Mouse (Mus musculus) olfactory bulb, adult 2 months (tissue): ENCODE results near the gene Nisch. TPM values are rescaled to one million over a fixed set of nuclear protein-coding genes. Genes with fewer than 3 reads are reported as not detected.

Experiments
- H3K27ac ChIP-seq: fragments of 200-500 bp; 2 replicates; pipeline ENCODE4 v1.5.1; 2012; ENCODE audit warnings: low read depth, low read length; ENCODE audit not compliant: insufficient read depth
- H3K4me1 ChIP-seq: fragments of 200-500 bp; 2 replicates; pipeline ENCODE4 v1.6.1; 2012; ENCODE audit warnings: low read length; ENCODE audit not compliant: control insufficient read depth, insufficient read depth
- H3K4me3 ChIP-seq: fragments of 200-500 bp; 2 replicates; pipeline ENCODE4 v1.5.1; 2012; ENCODE audit warnings: mild to moderate bottlenecking, low read depth, low read length, moderate library complexity; ENCODE audit not compliant: insufficient read depth
- CTCF ChIP-seq: fragments of 200-500 bp; IDR thresholded peaks from 2 replicates; pipeline ENCODE4 v1.5.1; 2012; ENCODE audit warnings: low read depth, mild to moderate bottlenecking, low read length, moderate library complexity; ENCODE audit not compliant: insufficient read depth
- POLR2A ChIP-seq: fragments of 200-500 bp; IDR thresholded peaks from 2 replicates; pipeline ENCODE4 v1.6.1; 2012; ENCODE audit warnings: mild to moderate bottlenecking, low read depth, low read length, moderate library complexity; ENCODE audit not compliant: insufficient read depth
- WGBS: fragments of 180-500 bp; shearing (Covaris S2); methylation state at CpG from one replicate; pipeline ENCODE4 v1.1.7; 2018; 5-methylcytosine and 5-hydroxymethylcytosine counted together
- polyA plus RNA-seq: library from polyadenylated mRNA; stranded (reverse); fragments of >200 nt; gene quantifications from 2 replicates; pipeline ENCODE4 v1.2.4, GENCODE M21; 2012; ENCODE audit warnings: low replicate concordance; ENCODE audit not compliant: missing spikeins, insufficient read depth, insufficient read length

Nisch gene
- polyA plus RNA-seq, 1 experiment = 606 TPM

- Histone ChIP-seq H3K4me3 (no peak overlapping the region), H3K27ac (no peak overlapping the region), H3K4me1 (no peaks in the 10 kb centered on the region)
- TF ChIP-seq CTCF = no peak
- TF ChIP-seq POLR2A = no peak
- WGBS = 78% methylated on average over 1 of the region's 1 CpGs
Measured at GRCm38 (mm10) chr14:31245946-31246345, 29.2 kb upstream of the Nisch start.

GRCm38 (mm10) chr14:31244777-31245176 lies 28.0 kb upstream of the Nisch start:
- no peaks in the 10 kb centered on the region for H3K4me1 ChIP-seq
- H3K4me3 ChIP-seq = no peak overlapping the region
- WGBS = 80% methylated on average over 1 of the region's 1 CpGs
- no peak overlapping the region for H3K27ac ChIP-seq
- no peak for TF ChIP-seq CTCF
- TF ChIP-seq POLR2A = no peak

- Histone ChIP-seq H3K27ac (no peak overlapping the region), H3K4me3 (no peak overlapping the region), H3K4me1 (no peaks in the 10 kb centered on the region)
- TF ChIP-seq CTCF = no peak
- no peak for TF ChIP-seq POLR2A
- 71% methylated on average over 3 of the region's 3 CpGs for WGBS
Measured at GRCm38 (mm10) chr14:31240528-31240927, 23.8 kb upstream of the Nisch start.

- no peak for TF ChIP-seq CTCF
- no peak for TF ChIP-seq POLR2A
- Histone ChIP-seq H3K4me3 (no peak overlapping the region), H3K4me1 (0 out of 2 replicates have a peak, but pooled peaks cover 3% of the 10 kb centered on the region), H3K27ac (no peak overlapping the region)
- 84% methylated on average over 7 of the region's 7 CpGs for WGBS
Measured at GRCm38 (mm10) chr14:31237101-31237882, 20.5 kb upstream of the Nisch start.

DNA sequence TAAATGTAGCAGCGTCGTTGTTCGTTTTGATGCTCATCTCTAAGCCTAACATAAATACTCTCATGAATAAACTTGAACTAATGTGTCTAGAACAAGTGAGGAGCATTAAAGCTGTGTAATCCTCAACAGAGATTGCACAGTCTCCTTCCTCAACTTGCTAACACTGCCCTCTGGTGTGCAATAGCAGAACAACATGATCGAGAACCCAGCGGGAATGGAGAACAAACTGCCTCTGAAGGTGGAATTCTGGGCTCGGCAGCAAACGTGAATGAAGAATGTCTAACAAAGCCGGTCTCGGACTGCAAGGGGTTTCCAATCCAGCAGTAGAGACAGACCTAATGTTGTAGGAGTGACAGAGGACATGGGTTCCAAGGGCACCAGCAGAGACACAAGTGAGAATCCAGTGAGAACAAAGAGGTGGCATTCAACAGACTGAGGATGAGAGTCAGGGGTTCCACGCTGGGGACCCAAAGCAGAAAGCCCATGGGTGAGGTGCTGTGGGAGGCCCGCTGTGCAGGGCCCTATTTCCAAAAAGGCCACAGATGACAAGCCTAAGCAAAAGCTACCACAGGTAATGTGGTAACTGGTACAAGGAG lies 17.3 kb upstream of the Nisch start:
- WGBS = 10% methylated on average over 11 of the region's 11 CpGs

DNA sequence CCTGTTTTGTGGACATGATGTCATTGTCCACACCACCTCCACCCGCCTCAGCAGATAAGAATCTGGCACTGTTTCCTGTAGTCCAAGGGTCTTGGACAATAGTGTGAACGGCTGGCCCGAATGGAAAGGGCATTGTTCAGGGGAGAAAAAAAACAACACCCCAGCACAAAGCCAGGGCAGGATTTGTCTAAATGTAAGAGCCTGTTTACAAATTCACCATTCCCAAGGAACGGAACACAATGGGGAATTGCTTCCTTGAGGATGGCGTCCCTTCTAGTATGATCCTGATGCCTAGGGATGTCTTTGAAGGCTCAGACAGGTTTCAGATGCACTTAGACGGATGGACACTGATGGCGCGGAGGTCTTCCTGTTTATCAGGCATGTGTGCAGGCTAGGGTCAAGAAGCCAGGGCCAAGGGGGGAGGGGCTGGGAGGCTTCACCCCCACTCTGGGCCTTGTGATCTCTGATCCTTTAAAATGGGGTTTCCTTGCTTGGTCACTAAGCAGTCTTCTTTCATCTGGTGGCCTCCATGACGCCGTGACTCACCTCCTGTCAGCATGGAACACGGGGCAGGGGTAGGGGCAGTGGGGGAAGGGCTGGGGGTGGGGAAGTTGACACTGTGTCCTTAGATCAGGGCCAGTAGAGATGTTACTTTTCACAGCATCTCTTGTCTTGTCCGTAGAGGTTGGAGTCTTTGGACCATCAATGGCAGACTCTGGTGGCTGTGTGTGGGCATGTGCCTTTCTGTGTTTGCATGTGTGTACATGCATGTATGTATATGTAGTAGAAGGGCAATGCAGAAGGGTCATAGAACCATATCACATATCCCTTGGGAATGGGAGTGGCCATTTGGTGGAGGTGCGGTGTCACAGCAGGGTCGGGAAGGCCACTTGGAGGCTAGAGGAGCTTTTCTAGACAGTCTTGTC lies 16.6 kb upstream of the Nisch start:
- TF ChIP-seq CTCF (no peak), POLR2A (no peak)
- 85% methylated on average over 14 of the region's 14 CpGs for WGBS
- Histone ChIP-seq H3K27ac (no peak overlapping the region), H3K4me1 (peaks cover 18% of the 10 kb centered on the region), H3K4me3 (no peak overlapping the region)

More for the DNA sequence above, 17.3 kb upstream of the Nisch start:
- no peak overlapping the region for H3K4me3 ChIP-seq
- no peak for TF ChIP-seq POLR2A
- TF ChIP-seq CTCF = no peak
- peaks cover 12% of the 10 kb centered on the region for H3K4me1 ChIP-seq
- no peak overlapping the region for H3K27ac ChIP-seq

DNA sequence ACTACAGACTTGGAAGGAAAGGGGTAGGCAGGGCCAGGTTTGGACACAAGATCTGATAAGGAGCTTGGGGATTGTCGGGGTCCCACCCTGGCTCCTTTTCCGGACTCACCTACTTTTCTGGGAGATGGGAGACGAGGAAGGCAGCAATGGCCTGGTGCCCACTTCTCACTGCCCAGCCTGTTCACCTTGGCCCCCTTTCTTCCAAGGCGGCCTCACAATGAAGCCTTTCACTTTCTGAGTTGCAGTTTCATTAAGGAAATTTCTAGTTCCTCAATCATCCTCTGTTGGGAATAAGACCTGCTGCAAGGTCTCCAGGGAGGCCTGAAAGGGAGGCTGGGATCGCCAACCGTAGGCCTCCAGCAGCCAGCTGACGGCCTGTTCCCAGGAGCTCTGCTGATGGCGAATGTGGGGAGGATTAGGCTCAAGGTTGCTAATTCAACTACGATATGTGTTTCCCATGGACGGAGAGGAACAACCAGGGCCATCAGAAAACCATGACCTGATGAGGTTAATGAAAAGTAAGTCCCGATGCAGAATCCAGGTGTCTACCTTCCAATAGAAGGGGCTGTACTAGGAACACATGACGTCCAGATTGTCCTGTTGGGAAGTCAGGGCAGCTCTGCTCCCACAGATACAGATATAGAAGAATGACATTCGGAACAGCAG lies 15.8 kb upstream of the Nisch start:
- Histone ChIP-seq H3K4me3 (no peak overlapping the region), H3K4me1 (peaks cover 25% of the 10 kb centered on the region), H3K27ac (no peak overlapping the region)
- 78% methylated on average over 13 of the region's 13 CpGs for WGBS
- TF ChIP-seq CTCF = no peak
- TF ChIP-seq POLR2A = no peak

GRCm38 (mm10) chr14:31230442-31230841 lies 13.7 kb upstream of the Nisch start:
- no peak for TF ChIP-seq POLR2A
- no peak for TF ChIP-seq CTCF
- 46% methylated on average over 8 of the region's 8 CpGs for WGBS
- Histone ChIP-seq H3K4me1 (peaks cover 35% of the 10 kb centered on the region), H3K4me3 (no peak overlapping the region), H3K27ac (no peak overlapping the region)
